Mouse (Mus musculus) urinary bladder, postnatal 14 days (tissue): ENCODE data around the gene Hsfy2.

Experiments used
- DNase-seq: peaks from one replicate; pipeline ENCODE4 v3.0.0; 2021; ENCODE audit warnings: low spot score

Gene Hsfy2

GRCm38 (mm10) chr1:56637335-56637734 lies at the start of gene Hsfy2:
TSS of gene Hsfy2 (minus strand) at chr1:56637435.
- DNase-seq = no peak

- DNase-seq = no peak
Measured at GRCm38 (mm10) chr1:56685053-56685557, 47.9 kb upstream of the Hsfy2 start.

- DNase-seq = no peak
Measured at GRCm38 (mm10) chr1:56684512-56684911, 47.3 kb upstream of the Hsfy2 start.

- DNase-seq = no peak
Measured at GRCm38 (mm10) chr1:56681258-56681657, 44.0 kb upstream of the Hsfy2 start.

- DNase-seq = no peak
Measured at GRCm38 (mm10) chr1:56675253-56675652, 38.0 kb upstream of the Hsfy2 start.

GRCm38 (mm10) chr1:56674601-56675000 lies 37.4 kb upstream of the Hsfy2 start:
- no peak for DNase-seq

GRCm38 (mm10) chr1:56671241-56671945 lies 34.2 kb upstream of the Hsfy2 start:
- no peak for DNase-seq

- DNase-seq = no peak
Measured at GRCm38 (mm10) chr1:56670509-56670908, 33.3 kb upstream of the Hsfy2 start.

GRCm38 (mm10) chr1:56664606-56665005 lies 27.4 kb upstream of the Hsfy2 start:
- DNase-seq = no peak

- no peak for DNase-seq
Measured at GRCm38 (mm10) chr1:56626824-56627223, 10.4 kb downstream of the Hsfy2 start.

- DNase-seq = no peak
Measured at GRCm38 (mm10) chr1:56624304-56624703, 12.9 kb downstream of the Hsfy2 start.

GRCm38 (mm10) chr1:56612384-56612783 lies 24.9 kb downstream of the Hsfy2 start:
- no peak for DNase-seq
